Mouse (Mus musculus) CH12.LX (cell line): Measurements from ENCODE around the gene Nsun5. TPM values are rescaled to one million over a fixed set of nuclear protein-coding genes. Genes with fewer than 3 reads are reported as not detected.

Source experiments
- DNase-seq: peaks from one replicate; pipeline ENCODE4 v3.0.0-alpha.2; 2013; ENCODE audit errors: extremely low read depth
- H3K27ac ChIP-seq: 2 replicates; pipeline ENCODE4 v1.5.1; 2012; ENCODE audit warnings: low read depth, mild to moderate bottlenecking, control low read depth, moderate library complexity; ENCODE audit not compliant: insufficient read depth
- H3K27me3 ChIP-seq: replicated peaks from 2 replicates; pipeline ENCODE3; 2012; ENCODE audit warnings: inconsistent platforms
- H3K36me3 ChIP-seq, 2 experiments: replicated peaks in 1 of 2; 2 replicates each; pipeline versions ENCODE3 to v1.6.1; 2012; ENCODE audit warnings: inconsistent platforms in 1 of 2, low read length in 1 of 2, mild to moderate bottlenecking in 1 of 2, mixed read lengths in 1 of 2, moderate library complexity in 1 of 2; ENCODE audit not compliant: control insufficient read depth in 1 of 2, insufficient read depth in 1 of 2
- H3K4me1 ChIP-seq, 2 experiments: 2 replicates each; pipeline ENCODE4 v1.6.1; 2012; ENCODE audit warnings: inconsistent platforms in 1 of 2, moderate library complexity in 1 of 2; ENCODE audit not compliant: insufficient read depth in 2 of 2, control insufficient read depth in 1 of 2
- H3K4me2 ChIP-seq: 2 replicates; pipeline ENCODE4 v1.6.1; 2012; ENCODE audit warnings: low read depth, mild to moderate bottlenecking, control low read depth; ENCODE audit not compliant: poor library complexity, insufficient read depth, severe bottlenecking
- H3K4me3 ChIP-seq, 3 experiments: fragments of 150-350 bp in 1 of 3; sonication (generic) in 1 of 3; replicated peaks in 1 of 3; 2 replicates each; pipeline versions ENCODE3 to v1.5.1; 2011 to 2012; ENCODE audit warnings: low read depth in 2 of 3, low read length in 2 of 3, mild to moderate bottlenecking in 2 of 3, moderate library complexity in 2 of 3, control low read depth in 1 of 3, improper control_type of control experiment in 1 of 3, inconsistent platforms in 1 of 3, mixed read lengths in 1 of 3; ENCODE audit not compliant: poor library complexity in 1 of 3
- H3K79me2 ChIP-seq: replicated peaks from 2 replicates; pipeline ENCODE4 v1.6.1; 2012; ENCODE audit warnings: mild to moderate bottlenecking, moderate library complexity; ENCODE audit not compliant: control insufficient read depth, poor library complexity, insufficient read depth, severe bottlenecking; ENCODE audit errors: extremely low read depth
- H3K9ac ChIP-seq: 2 replicates; pipeline ENCODE4 v1.6.1; 2012; ENCODE audit warnings: low read depth, mild to moderate bottlenecking, control low read depth, moderate library complexity; ENCODE audit not compliant: insufficient read depth
- H3K9me3 ChIP-seq: replicated peaks from 2 replicates; pipeline ENCODE3; 2012; ENCODE audit warnings: low read length, inconsistent platforms, mixed read lengths
- CHD2 ChIP-seq: IDR thresholded peaks from 2 replicates; pipeline ENCODE4 v1.6.1; 2011; ENCODE audit warnings: low read length, improper control_type of control experiment
- CTCF ChIP-seq, 2 experiments: IDR thresholded peaks in 1 of 2; conservative IDR thresholded peaks in 1 of 2; 2 replicates each; pipeline ENCODE4 v1.5.1; 2011 to 2012; ENCODE audit warnings: low read depth in 2 of 2, low read length in 2 of 2, improper control_type of control experiment in 1 of 2, inconsistent platforms in 1 of 2, mild to moderate bottlenecking in 1 of 2, moderate library complexity in 1 of 2
- ELF1 ChIP-seq: IDR thresholded peaks from 2 replicates; pipeline ENCODE4 v1.6.1; 2014; ENCODE audit warnings: low read depth, mild to moderate bottlenecking, inconsistent platforms, low read length, improper control_type of control experiment
- EP300 ChIP-seq: IDR thresholded peaks from 2 replicates; pipeline ENCODE4 v1.6.1; 2011; ENCODE audit warnings: low read length, improper control_type of control experiment
- ETS1 ChIP-seq: conservative IDR thresholded peaks from 2 replicates; pipeline ENCODE4 v1.6.1; 2012; ENCODE audit warnings: low read depth, mild to moderate bottlenecking, inconsistent platforms, low read length, improper control_type of control experiment, moderate library complexity
- GABPA ChIP-seq: IDR thresholded peaks from 2 replicates; pipeline ENCODE4 v1.6.1; 2012; ENCODE audit warnings: low read depth, low read length, improper control_type of control experiment, inconsistent platforms; ENCODE audit not compliant: insufficient replicate concordance
- JUN ChIP-seq: IDR thresholded peaks from 2 replicates; pipeline ENCODE4 v1.6.1; 2011; ENCODE audit warnings: low read depth, mild to moderate bottlenecking, low read length, improper control_type of control experiment, moderate library complexity; ENCODE audit not compliant: insufficient read depth
- JUND ChIP-seq: conservative IDR thresholded peaks from 2 replicates; pipeline ENCODE4 v1.6.1; 2011; ENCODE audit warnings: low read depth, low read length, improper control_type of control experiment
- KAT2A ChIP-seq: IDR thresholded peaks from 2 replicates; pipeline ENCODE4 v1.6.1; 2012; ENCODE audit warnings: low read length, improper control_type of control experiment, inconsistent platforms; ENCODE audit not compliant: insufficient replicate concordance
- MAFK ChIP-seq: IDR thresholded peaks from 2 replicates; pipeline ENCODE4 v1.6.1; 2011; ENCODE audit warnings: low read length, improper control_type of control experiment; ENCODE audit not compliant: insufficient replicate concordance
- MAX ChIP-seq: IDR thresholded peaks from 2 replicates; pipeline ENCODE4 v1.6.1; 2011; ENCODE audit warnings: low read length, improper control_type of control experiment
- MAZ ChIP-seq: IDR thresholded peaks from 2 replicates; pipeline ENCODE4 v1.6.1; 2012; ENCODE audit warnings: low read depth, mild to moderate bottlenecking, inconsistent platforms, low read length, improper control_type of control experiment, moderate library complexity
- MXI1 ChIP-seq: IDR thresholded peaks from 2 replicates; pipeline ENCODE4 v1.6.1; 2011; ENCODE audit warnings: mild to moderate bottlenecking, low read depth, low read length, improper control_type of control experiment
- NRF1 ChIP-seq: IDR thresholded peaks from 2 replicates; pipeline ENCODE4 v1.6.1; 2014; ENCODE audit warnings: low read depth, mild to moderate bottlenecking, inconsistent platforms, low read length, improper control_type of control experiment, moderate library complexity
- PAX5 ChIP-seq: IDR thresholded peaks from 2 replicates; pipeline ENCODE4 v1.6.1; 2012; ENCODE audit warnings: low read length, inconsistent platforms, mixed read lengths
- POLR2A ChIP-seq: IDR thresholded peaks from 2 replicates; pipeline ENCODE4 v1.6.1; 2011; ENCODE audit warnings: low read depth, mild to moderate bottlenecking, improper control_type of control experiment, low read length
- SIN3A ChIP-seq: IDR thresholded peaks from 2 replicates; pipeline ENCODE4 v1.6.1; 2012; ENCODE audit warnings: low read length, improper control_type of control experiment, inconsistent platforms
- SMC3 ChIP-seq: IDR thresholded peaks from 2 replicates; pipeline ENCODE4 v1.6.1; 2011; ENCODE audit warnings: low read depth, low read length, improper control_type of control experiment
- UBTF ChIP-seq: IDR thresholded peaks from 2 replicates; pipeline ENCODE4 v1.6.1; 2012; ENCODE audit warnings: low read depth, mild to moderate bottlenecking, inconsistent platforms, low read length, improper control_type of control experiment, moderate library complexity
- USF1 ChIP-seq: IDR thresholded peaks from 2 replicates; pipeline ENCODE4 v1.6.1; 2014; ENCODE audit warnings: low read depth, mild to moderate bottlenecking, inconsistent platforms, low read length, improper control_type of control experiment
- USF2 ChIP-seq: conservative IDR thresholded peaks from 2 replicates; pipeline ENCODE4 v1.6.1; 2011; ENCODE audit warnings: low read depth, low read length, improper control_type of control experiment
- ZC3H11A ChIP-seq: IDR thresholded peaks from 2 replicates; pipeline ENCODE4 v1.6.1; 2012; ENCODE audit warnings: low read depth, mild to moderate bottlenecking, inconsistent platforms, low read length, improper control_type of control experiment
- dilution Hi-C: fragments of 300-500 bp; cut with MboI; formaldehyde crosslinking; loops from 2 replicates; pipeline ENCODE4 v1.14.3; 2020; ENCODE audit warnings: low sequenced_read_pairs; ENCODE audit not compliant: extremely low pct_unique_long_range_greater_than_20kb, extremely low pct_ligation_motif_present
- in situ Hi-C: fragments of 300-500 bp; cut with MboI; formaldehyde crosslinking; loops from 3 replicates; pipeline ENCODE4 v1.14.3; 2019; ENCODE audit warnings: low sequenced_read_pairs, low pct_ligation_motif_present, low pct_unique_long_range_greater_than_20kb, mixed read lengths
- polyA plus RNA-seq: library from polyadenylated mRNA; unstranded; fragments of >175 nt; gene quantifications from 2 replicates; pipeline ENCODE4 v1.2.1, GENCODE M21; 2012; ENCODE audit warnings: low read depth; ENCODE audit not compliant: insufficient read length
- total RNA-seq, 2 experiments: library from RNA; depleted of rRNA; stranded (reverse); fragments of 300-350 nt in 1 of 2; fragments of >200 nt in 1 of 2; gene quantifications; 2 replicates each; pipeline ENCODE4 v1.2.3; 2012 to 2014

Nsun5 gene
- total and polyA plus RNA-seq, 3 experiments = 27.6 to 36.6 (median 30.9) TPM

DNA sequence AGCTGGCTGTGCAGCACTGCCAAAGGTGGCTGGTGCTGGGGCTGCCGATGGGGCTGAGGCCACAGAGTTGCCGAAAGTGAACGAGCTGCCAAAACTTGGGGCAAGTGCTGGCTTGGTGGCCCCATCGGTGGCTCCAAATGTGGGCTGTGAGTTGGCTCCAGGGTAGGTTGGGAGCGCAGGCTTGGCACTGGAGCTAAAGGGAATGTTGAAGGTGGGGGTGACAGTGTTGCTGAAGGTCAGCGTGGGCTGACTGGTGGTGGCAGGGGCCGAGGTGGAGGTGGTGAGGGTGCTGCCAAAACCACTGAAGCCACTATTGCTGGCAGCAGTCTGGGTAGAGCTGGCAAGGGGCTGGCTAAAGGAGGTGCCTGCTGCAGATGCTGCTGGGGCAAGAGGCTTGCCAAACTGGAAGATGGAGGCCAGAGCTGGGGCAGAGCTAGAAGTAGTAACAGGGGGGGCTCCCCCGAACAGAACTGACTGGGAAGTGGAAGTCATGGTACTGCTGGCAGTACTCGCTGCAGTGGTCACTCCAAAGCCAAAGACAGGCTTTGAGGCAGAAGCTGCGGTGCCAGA lies 11.7 kb downstream of the Nsun5 start:
- Histone ChIP-seq H3K4me3 (no peak overlapping the region), H3K79me2 (no peaks in the 10 kb centered on the region), H3K36me3 (peaks cover 86 to 89% of the 10 kb centered on the region in 2 experiments), H3K9ac (no peak overlapping the region), H3K9me3 (no peaks in the 10 kb centered on the region), H3K4me2 (no peak overlapping the region), H3K4me1 (no peaks in the 10 kb centered on the region), H3K27me3 (no peaks in the 10 kb centered on the region), H3K27ac (no peak overlapping the region)
- no peak for TF ChIP-seq UBTF
- no peak for TF ChIP-seq MAX
- no peak for TF ChIP-seq POLR2A
- no peak for TF ChIP-seq JUND
- TF ChIP-seq SIN3A = no peak
- TF ChIP-seq MAZ = no peak
- TF ChIP-seq ETS1 = no peak
- TF ChIP-seq EP300 = no peak
- no peak for TF ChIP-seq MAFK
- TF ChIP-seq ELF1 = no peak
- TF ChIP-seq MXI1 = no peak
- no peak for DNase-seq
- dilution Hi-C loops = no loop called here
- in situ Hi-C loops = no loop called here

GRCm38 (mm10) chr5:135382746-135383145 lies 13.0 kb downstream of the Nsun5 start:
- Histone ChIP-seq H3K4me2 (no peak overlapping the region), H3K9ac (no peak overlapping the region), H3K4me3 (no peak overlapping the region), H3K27me3 (no peaks in the 10 kb centered on the region), H3K79me2 (no peaks in the 10 kb centered on the region), H3K36me3 (peaks cover 87 to 94% of the 10 kb centered on the region in 2 experiments), H3K4me1 (no peaks in the 10 kb centered on the region), H3K27ac (no peak overlapping the region), H3K9me3 (no peaks in the 10 kb centered on the region)
- dilution Hi-C loops = no loop called here
- no peak for DNase-seq
- TF ChIP-seq CHD2 (no peak), USF2 (no peak), GABPA (no peak), CTCF (conservative IDR thresholded peaks at IDR 0.05 in 1 of 2, IDR thresholded peaks at IDR 0.05 in 1 of 2; ENCODE audit: low read depth in 2 of 2, low read length in 2 of 2) (no peak), ZC3H11A (no peak), PAX5 (no peak), EP300 (no peak), ELF1 (no peak), JUND (no peak), MAZ (no peak), SMC3 (no peak), NRF1 (no peak), USF1 (no peak), JUN (no peak), KAT2A (no peak), MAFK (no peak)
- TF ChIP-seq, all 38 proteins: peak for 0
- in situ Hi-C loops = no loop called here
